Mouse (Mus musculus) CH12.LX (cell line): Measurements from ENCODE around the gene Ptgis. TPM values are rescaled to one million over a fixed set of nuclear protein-coding genes. Genes with fewer than 3 reads are reported as not detected.

Experiments used
- DNase-seq: peaks from one replicate; pipeline ENCODE4 v3.0.0-alpha.2; 2013; ENCODE audit errors: extremely low read depth
- H3K27ac ChIP-seq: 2 replicates; pipeline ENCODE4 v1.5.1; 2012; ENCODE audit warnings: low read depth, mild to moderate bottlenecking, control low read depth, moderate library complexity; ENCODE audit not compliant: insufficient read depth
- H3K27me3 ChIP-seq: replicated peaks from 2 replicates; pipeline ENCODE3; 2012; ENCODE audit warnings: inconsistent platforms
- H3K36me3 ChIP-seq, 2 experiments: replicated peaks in 1 of 2; 2 replicates each; pipeline versions ENCODE3 to v1.6.1; 2012; ENCODE audit warnings: inconsistent platforms in 1 of 2, low read length in 1 of 2, mild to moderate bottlenecking in 1 of 2, mixed read lengths in 1 of 2, moderate library complexity in 1 of 2; ENCODE audit not compliant: control insufficient read depth in 1 of 2, insufficient read depth in 1 of 2
- H3K4me1 ChIP-seq, 2 experiments: 2 replicates each; pipeline ENCODE4 v1.6.1; 2012; ENCODE audit warnings: inconsistent platforms in 1 of 2, moderate library complexity in 1 of 2; ENCODE audit not compliant: insufficient read depth in 2 of 2, control insufficient read depth in 1 of 2
- H3K4me2 ChIP-seq: 2 replicates; pipeline ENCODE4 v1.6.1; 2012; ENCODE audit warnings: low read depth, mild to moderate bottlenecking, control low read depth; ENCODE audit not compliant: poor library complexity, insufficient read depth, severe bottlenecking
- H3K4me3 ChIP-seq, 3 experiments: fragments of 150-350 bp in 1 of 3; sonication (generic) in 1 of 3; replicated peaks in 1 of 3; 2 replicates each; pipeline versions ENCODE3 to v1.5.1; 2011 to 2012; ENCODE audit warnings: low read depth in 2 of 3, low read length in 2 of 3, mild to moderate bottlenecking in 2 of 3, moderate library complexity in 2 of 3, control low read depth in 1 of 3, improper control_type of control experiment in 1 of 3, inconsistent platforms in 1 of 3, mixed read lengths in 1 of 3; ENCODE audit not compliant: poor library complexity in 1 of 3
- H3K79me2 ChIP-seq: replicated peaks from 2 replicates; pipeline ENCODE4 v1.6.1; 2012; ENCODE audit warnings: mild to moderate bottlenecking, moderate library complexity; ENCODE audit not compliant: control insufficient read depth, poor library complexity, insufficient read depth, severe bottlenecking; ENCODE audit errors: extremely low read depth
- H3K9ac ChIP-seq: 2 replicates; pipeline ENCODE4 v1.6.1; 2012; ENCODE audit warnings: low read depth, mild to moderate bottlenecking, control low read depth, moderate library complexity; ENCODE audit not compliant: insufficient read depth
- H3K9me3 ChIP-seq: replicated peaks from 2 replicates; pipeline ENCODE3; 2012; ENCODE audit warnings: low read length, inconsistent platforms, mixed read lengths
- BHLHE40 ChIP-seq: IDR thresholded peaks from 2 replicates; pipeline ENCODE4 v1.6.1; 2011; ENCODE audit warnings: mild to moderate bottlenecking, low read depth, low read length, improper control_type of control experiment
- CHD2 ChIP-seq: IDR thresholded peaks from 2 replicates; pipeline ENCODE4 v1.6.1; 2011; ENCODE audit warnings: low read length, improper control_type of control experiment
- CTCF ChIP-seq, 2 experiments: IDR thresholded peaks in 1 of 2; conservative IDR thresholded peaks in 1 of 2; 2 replicates each; pipeline ENCODE4 v1.5.1; 2011 to 2012; ENCODE audit warnings: low read depth in 2 of 2, low read length in 2 of 2, improper control_type of control experiment in 1 of 2, inconsistent platforms in 1 of 2, mild to moderate bottlenecking in 1 of 2, moderate library complexity in 1 of 2
- E2F4 ChIP-seq: IDR thresholded peaks from 2 replicates; pipeline ENCODE4 v1.6.1; 2011; ENCODE audit warnings: low read depth, low read length, improper control_type of control experiment; ENCODE audit not compliant: insufficient replicate concordance
- EP300 ChIP-seq: IDR thresholded peaks from 2 replicates; pipeline ENCODE4 v1.6.1; 2011; ENCODE audit warnings: low read length, improper control_type of control experiment
- ETS1 ChIP-seq: conservative IDR thresholded peaks from 2 replicates; pipeline ENCODE4 v1.6.1; 2012; ENCODE audit warnings: low read depth, mild to moderate bottlenecking, inconsistent platforms, low read length, improper control_type of control experiment, moderate library complexity
- GABPA ChIP-seq: IDR thresholded peaks from 2 replicates; pipeline ENCODE4 v1.6.1; 2012; ENCODE audit warnings: low read depth, low read length, improper control_type of control experiment, inconsistent platforms; ENCODE audit not compliant: insufficient replicate concordance
- IRF4 ChIP-seq: IDR thresholded peaks from 2 replicates; pipeline ENCODE4 v1.6.1; 2014; ENCODE audit warnings: low read depth, mild to moderate bottlenecking, inconsistent platforms, low read length, improper control_type of control experiment
- JUN ChIP-seq: IDR thresholded peaks from 2 replicates; pipeline ENCODE4 v1.6.1; 2011; ENCODE audit warnings: low read depth, mild to moderate bottlenecking, low read length, improper control_type of control experiment, moderate library complexity; ENCODE audit not compliant: insufficient read depth
- MAFK ChIP-seq: IDR thresholded peaks from 2 replicates; pipeline ENCODE4 v1.6.1; 2011; ENCODE audit warnings: low read length, improper control_type of control experiment; ENCODE audit not compliant: insufficient replicate concordance
- MEF2A ChIP-seq: IDR thresholded peaks from 2 replicates; pipeline ENCODE4 v1.6.1; 2014; ENCODE audit warnings: low read depth, mild to moderate bottlenecking, inconsistent platforms, low read length, improper control_type of control experiment, borderline replicate concordance
- NELFE ChIP-seq: IDR thresholded peaks from 2 replicates; pipeline ENCODE4 v1.6.1; 2011; ENCODE audit warnings: low read depth, low read length, improper control_type of control experiment
- PAX5 ChIP-seq: IDR thresholded peaks from 2 replicates; pipeline ENCODE4 v1.6.1; 2012; ENCODE audit warnings: low read length, inconsistent platforms, mixed read lengths
- POLR2A ChIP-seq: IDR thresholded peaks from 2 replicates; pipeline ENCODE4 v1.6.1; 2011; ENCODE audit warnings: low read depth, mild to moderate bottlenecking, improper control_type of control experiment, low read length
- POLR2AphosphoS2 ChIP-seq: IDR thresholded peaks from 2 replicates; pipeline ENCODE4 v1.6.1; 2011; ENCODE audit warnings: low read depth, low read length, improper control_type of control experiment
- RAD21 ChIP-seq: IDR thresholded peaks from 2 replicates; pipeline ENCODE4 v1.6.1; 2011; ENCODE audit warnings: low read depth, mild to moderate bottlenecking, low read length, improper control_type of control experiment, moderate library complexity
- TCF12 ChIP-seq: IDR thresholded peaks from 2 replicates; pipeline ENCODE4 v1.6.1; 2014; ENCODE audit warnings: low read depth, mild to moderate bottlenecking, inconsistent platforms, low read length, improper control_type of control experiment
- USF1 ChIP-seq: IDR thresholded peaks from 2 replicates; pipeline ENCODE4 v1.6.1; 2014; ENCODE audit warnings: low read depth, mild to moderate bottlenecking, inconsistent platforms, low read length, improper control_type of control experiment
- USF2 ChIP-seq: conservative IDR thresholded peaks from 2 replicates; pipeline ENCODE4 v1.6.1; 2011; ENCODE audit warnings: low read depth, low read length, improper control_type of control experiment
- ZC3H11A ChIP-seq: IDR thresholded peaks from 2 replicates; pipeline ENCODE4 v1.6.1; 2012; ENCODE audit warnings: low read depth, mild to moderate bottlenecking, inconsistent platforms, low read length, improper control_type of control experiment
- ZKSCAN1 ChIP-seq: IDR thresholded peaks from 2 replicates; pipeline ENCODE4 v1.6.1; 2012; ENCODE audit warnings: low read depth, inconsistent platforms, low read length, improper control_type of control experiment, borderline replicate concordance
- ZNF384 ChIP-seq: IDR thresholded peaks from 2 replicates; pipeline ENCODE4 v1.6.1; 2012; ENCODE audit warnings: low read depth, low read length, improper control_type of control experiment, inconsistent platforms
- dilution Hi-C: fragments of 300-500 bp; cut with MboI; formaldehyde crosslinking; loops from 2 replicates; pipeline ENCODE4 v1.14.3; 2020; ENCODE audit warnings: low sequenced_read_pairs; ENCODE audit not compliant: extremely low pct_unique_long_range_greater_than_20kb, extremely low pct_ligation_motif_present
- in situ Hi-C: fragments of 300-500 bp; cut with MboI; formaldehyde crosslinking; loops from 3 replicates; pipeline ENCODE4 v1.14.3; 2019; ENCODE audit warnings: low sequenced_read_pairs, low pct_ligation_motif_present, low pct_unique_long_range_greater_than_20kb, mixed read lengths
- polyA plus RNA-seq: library from polyadenylated mRNA; unstranded; fragments of >175 nt; gene quantifications from 2 replicates; pipeline ENCODE4 v1.2.1, GENCODE M21; 2012; ENCODE audit warnings: low read depth; ENCODE audit not compliant: insufficient read length
- total RNA-seq, 2 experiments: library from RNA; depleted of rRNA; stranded (reverse); fragments of 300-350 nt in 1 of 2; fragments of >200 nt in 1 of 2; gene quantifications; 2 replicates each; pipeline ENCODE4 v1.2.3; 2012 to 2014

Gene Ptgis
- total and polyA plus RNA-seq, 3 experiments, result 7.0 to 15.9 (median 13.4) TPM

- dilution Hi-C loops, result no loop called here
- H3K36me3 ChIP-seq, result peaks cover 0 to 16% of the 10 kb centered on the region in 2 experiments
- no peak overlapping the region for H3K4me3 ChIP-seq
- TF ChIP-seq ETS1 (peak; percentile 22; the same call in 1 of the 2 replicates), ZC3H11A (no peak), BHLHE40 (peak; percentile 43; the same call in 1 of the 2 replicates), POLR2AphosphoS2 (no peak), EP300 (0 out of 2 replicates have a peak, but pooled peaks have one; percentile 8), JUN (no peak), PAX5 (no peak), GABPA (no peak), IRF4 (peak; percentile 61)
- TF ChIP-seq, all 38 proteins: peak for 4
- Histone ChIP-seq H3K27ac (no peak overlapping the region), H3K27me3 (peaks cover 7% of the 10 kb centered on the region), H3K79me2 (no peaks in the 10 kb centered on the region), H3K9ac (no peak overlapping the region), H3K4me2 (no peak overlapping the region), H3K4me1 (peaks cover 3 to 7% of the 10 kb centered on the region in 2 experiments; a peak in 3 of 4 replicates), H3K9me3 (peaks cover 8% of the 10 kb centered on the region)
- peak; percentile 52 for DNase-seq
- in situ Hi-C loops, result no loop called here
Measured at GRCm38 (mm10) chr2:167179301-167179700, 61.1 kb downstream of the Ptgis start.

GRCm38 (mm10) chr2:167177231-167177641 lies 63.2 kb downstream of the Ptgis start:
- dilution Hi-C loops, result no loop called here
- Histone ChIP-seq H3K36me3 (peaks cover 0 to 11% of the 10 kb centered on the region in 2 experiments), H3K79me2 (no peaks in the 10 kb centered on the region), H3K27ac (no peak overlapping the region), H3K9me3 (peaks cover 5% of the 10 kb centered on the region), H3K4me1 (peaks cover 3 to 7% of the 10 kb centered on the region in 2 experiments; a peak in 3 of 4 replicates), H3K4me2 (no peak overlapping the region), H3K27me3 (peaks cover 7% of the 10 kb centered on the region), H3K9ac (no peak overlapping the region), H3K4me3 (no peak overlapping the region)
- TF ChIP-seq E2F4, result no peak
- TF ChIP-seq NELFE, result no peak
- TF ChIP-seq TCF12, result no peak
- TF ChIP-seq USF2, result no peak
- TF ChIP-seq RAD21, result no peak
- in situ Hi-C loops, result no loop called here
- DNase-seq, result no peak

GRCm38 (mm10) chr2:167175284-167175683 lies 65.1 kb downstream of the Ptgis start:
- no peak for DNase-seq
- H3K36me3 ChIP-seq, result peaks cover 0 to 9% of the 10 kb centered on the region in 2 experiments
- H3K27me3 ChIP-seq, result peaks cover 11% of the 10 kb centered on the region
- dilution Hi-C loops (no loop called here), in situ Hi-C loops (no loop called here)
- H3K9ac ChIP-seq, result no peak overlapping the region
- no peak overlapping the region for H3K4me2 ChIP-seq
- peaks cover 5% of the 10 kb centered on the region for H3K9me3 ChIP-seq
- no peak overlapping the region for H3K27ac ChIP-seq
- H3K79me2 ChIP-seq, result no peaks in the 10 kb centered on the region
- TF ChIP-seq POLR2AphosphoS2, result no peak
- TF ChIP-seq NELFE, result no peak
- no peak for TF ChIP-seq ETS1
- no peak for TF ChIP-seq MAFK
- TF ChIP-seq CTCF (conservative IDR thresholded peaks at IDR 0.05 in 1 of 2, IDR thresholded peaks at IDR 0.05 in 1 of 2; ENCODE audit: low read depth in 2 of 2, low read length in 2 of 2), result no peak
- no peak for TF ChIP-seq MEF2A
- TF ChIP-seq POLR2A, result no peak
- no peak for TF ChIP-seq USF1
- no peak for TF ChIP-seq TCF12
- TF ChIP-seq ZNF384, result no peak
- TF ChIP-seq CHD2, result no peak
- no peak for TF ChIP-seq PAX5
- no peak for TF ChIP-seq ZKSCAN1
- H3K4me1 ChIP-seq, result peaks cover 3 to 7% of the 10 kb centered on the region in 2 experiments; a peak in 3 of 4 replicates
- H3K4me3 ChIP-seq, result no peak overlapping the region
